Mouse (Mus musculus) liver, adult 10 weeks (tissue): ENCODE measurements around the gene Crtc1. TPM values are rescaled to one million over a fixed set of nuclear protein-coding genes. Genes with fewer than 3 reads are reported as not detected.

ENCODE experiments used
- polyA plus RNA-seq: library from polyadenylated mRNA; stranded (reverse); fragments of 350-450 nt; fragmentation: Illumina TruSeq; extraction: RNeasy Lipid Tissue Mini Kit (QIAGEN cat#74804); gene quantifications from one replicate; pipeline ENCODE4 v1.2.3, GENCODE M21; 2014; ENCODE audit warnings: low read depth, low replicate concordance

The Crtc1 gene
- polyA plus RNA-seq: 0.74 TPM

DNA sequence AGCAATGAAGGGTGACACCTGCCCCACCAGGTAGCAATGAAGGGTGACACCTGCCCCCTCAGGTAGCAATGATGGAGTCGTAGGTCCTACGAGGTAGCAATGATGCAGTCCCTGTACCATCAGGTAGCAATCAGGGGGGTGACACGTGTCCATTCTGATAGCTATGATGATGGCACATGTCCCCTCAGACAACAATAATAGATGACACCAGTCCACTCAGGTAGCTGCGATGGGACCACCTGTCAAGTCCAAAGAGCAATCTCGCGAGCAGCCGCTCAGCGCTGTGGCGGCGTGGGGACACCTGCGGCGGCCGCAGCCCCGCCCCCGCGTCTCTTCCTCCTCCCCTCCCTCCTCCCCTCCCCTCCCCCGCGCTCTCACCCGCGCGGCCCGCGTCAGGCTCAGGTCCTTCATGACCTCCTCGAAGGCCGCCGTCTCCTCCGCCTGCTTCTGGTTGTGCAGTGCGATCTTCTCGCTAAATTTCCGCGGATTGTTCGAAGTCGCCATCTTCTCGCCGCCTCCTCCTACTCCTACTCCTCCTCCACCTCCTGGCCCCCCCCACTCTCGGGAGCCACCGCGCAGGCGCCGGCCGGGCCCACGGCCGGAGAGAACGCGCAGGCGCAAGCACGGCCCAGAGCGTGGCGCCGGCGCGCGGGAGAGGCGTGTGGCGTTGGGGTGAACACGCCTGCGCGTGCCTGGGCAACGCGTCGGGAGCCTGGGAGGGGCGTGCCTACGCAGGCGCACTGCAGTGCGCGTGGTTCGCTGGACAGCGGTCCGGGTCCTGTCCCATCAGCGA lies at the start of gene Crtc1:
Gene Crtc1 (minus strand): TSS at position 525 of the 793 bp plus-strand sequence.

DNA sequence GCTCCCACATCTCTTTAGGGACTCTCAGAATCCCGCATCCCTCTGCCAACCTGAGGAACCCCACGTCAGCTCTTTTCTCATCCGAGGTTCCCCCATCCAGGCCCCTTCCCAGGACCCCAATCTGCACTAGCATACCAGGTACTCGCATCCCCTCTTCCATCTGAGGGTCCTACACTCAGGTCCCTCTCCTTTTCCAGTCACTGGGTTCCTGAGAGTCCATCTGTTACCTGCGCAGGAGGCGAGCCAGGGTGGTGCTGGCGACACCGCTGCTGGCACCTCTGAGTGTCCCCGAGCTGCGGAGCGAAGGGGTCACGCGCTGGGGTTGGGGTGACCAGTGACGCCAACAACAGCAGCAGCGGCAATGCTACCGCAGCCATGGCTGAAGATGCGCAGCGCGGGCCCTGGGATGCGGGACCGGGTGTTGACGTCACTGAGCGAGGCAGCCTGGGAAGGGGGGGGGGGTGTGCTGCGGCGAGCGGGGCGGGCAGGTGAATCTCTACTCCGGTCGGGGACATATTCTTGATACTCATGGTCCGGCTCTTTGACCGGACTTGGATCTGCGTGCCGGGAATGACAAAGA lies 47.7 kb upstream of the Crtc1 start, which contains the start of gene Tmem59l:
Gene Tmem59l (minus strand): TSS at position 418 of the 580 bp plus-strand sequence.

DNA sequence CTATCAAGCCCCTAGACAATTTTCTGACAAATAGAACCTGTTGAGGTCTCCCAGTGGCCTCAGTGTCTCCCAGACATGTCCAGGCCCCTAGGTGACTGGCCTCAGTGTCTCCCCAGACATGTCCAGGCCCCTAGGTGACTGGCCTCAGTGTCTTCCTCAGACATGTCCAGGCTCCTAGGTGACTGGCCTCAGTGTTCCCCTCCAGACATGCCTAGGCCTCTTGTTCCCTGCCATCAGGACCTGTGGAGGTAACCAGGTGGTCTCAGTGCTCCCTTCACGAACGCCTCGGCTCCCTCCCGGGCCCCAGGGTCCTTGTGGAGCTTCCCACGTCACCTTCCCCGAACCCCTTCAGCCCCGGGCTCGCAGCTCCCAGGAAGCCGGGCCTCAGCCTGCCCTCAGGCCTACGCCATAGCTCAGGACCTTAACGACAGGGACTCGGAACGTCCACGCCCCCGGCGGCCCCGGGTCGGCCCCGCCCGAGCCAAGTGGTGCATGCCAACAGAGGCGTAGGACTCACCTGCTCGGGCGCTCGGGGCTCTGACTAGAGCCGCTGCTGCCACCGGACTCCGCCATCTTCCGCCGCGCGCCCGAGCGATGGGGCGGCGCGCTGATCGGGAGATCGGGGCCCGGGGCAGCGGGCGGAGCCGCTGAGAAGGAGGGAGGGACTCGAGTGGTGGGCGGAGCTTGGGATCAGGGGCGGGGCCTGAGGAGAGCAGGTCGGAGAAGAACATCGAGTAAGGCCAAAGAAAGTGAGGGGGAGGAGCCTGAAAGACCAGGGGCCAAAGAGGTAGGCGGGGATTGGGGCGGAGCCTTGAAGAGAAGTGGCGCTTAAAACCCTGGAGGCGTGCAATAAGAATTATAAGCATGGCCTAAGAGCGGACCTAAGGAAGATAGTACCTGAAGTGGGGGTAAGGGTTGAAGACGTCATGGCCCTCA lies 37.2 kb upstream of the Crtc1 start, which contains the start of gene Klhl26:
Gene Klhl26 (minus strand): TSS at position 636 of the 936 bp plus-strand sequence.

DNA sequence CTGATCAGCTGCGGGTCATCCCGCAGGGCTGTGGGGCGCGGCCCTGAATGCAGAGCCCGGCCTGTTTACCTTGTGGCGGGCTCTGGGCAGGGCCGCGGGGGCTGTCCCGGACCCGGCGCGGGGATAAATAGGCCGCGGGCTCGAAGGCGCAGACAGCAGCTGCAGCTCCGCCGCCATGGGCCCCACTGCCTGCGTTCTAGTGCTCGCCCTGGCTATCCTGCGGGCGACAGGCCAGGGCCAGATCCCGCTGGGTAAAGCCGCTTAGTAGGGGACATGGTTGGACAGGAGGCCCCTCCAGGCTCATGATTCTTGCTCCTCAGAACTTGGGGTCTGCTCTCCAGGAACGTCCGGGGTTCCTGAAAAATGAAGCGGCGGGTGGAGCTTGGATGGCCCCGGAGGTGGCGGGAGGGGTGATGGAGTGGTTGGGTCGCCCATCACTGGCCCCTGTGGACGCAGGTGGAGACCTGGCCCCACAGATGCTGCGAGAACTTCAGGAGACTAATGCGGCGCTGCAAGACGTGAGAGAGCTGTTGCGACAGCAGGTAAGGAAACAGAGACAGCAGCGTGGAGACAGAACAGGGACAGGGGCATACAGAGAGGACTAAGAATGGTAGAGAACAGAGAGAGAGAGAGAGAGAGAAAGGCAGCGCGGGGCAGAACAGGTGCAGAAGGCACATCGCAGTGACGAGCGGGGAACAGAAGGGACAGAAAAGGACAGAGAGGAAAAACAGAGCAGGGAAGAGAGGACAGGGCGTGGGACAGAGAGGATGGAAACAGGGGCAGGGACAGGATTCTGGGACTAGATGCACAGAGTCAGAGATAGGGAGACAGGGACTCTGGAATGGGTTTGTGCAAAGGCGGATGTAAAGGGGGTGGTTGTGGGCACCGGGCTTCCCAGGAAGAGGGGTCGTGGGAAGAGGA lies 65.7 kb downstream of the Crtc1 start, which contains the start of gene Comp:
Gene Comp (plus strand): TSS at position 162 of the 921 bp plus-strand sequence.

DNA sequence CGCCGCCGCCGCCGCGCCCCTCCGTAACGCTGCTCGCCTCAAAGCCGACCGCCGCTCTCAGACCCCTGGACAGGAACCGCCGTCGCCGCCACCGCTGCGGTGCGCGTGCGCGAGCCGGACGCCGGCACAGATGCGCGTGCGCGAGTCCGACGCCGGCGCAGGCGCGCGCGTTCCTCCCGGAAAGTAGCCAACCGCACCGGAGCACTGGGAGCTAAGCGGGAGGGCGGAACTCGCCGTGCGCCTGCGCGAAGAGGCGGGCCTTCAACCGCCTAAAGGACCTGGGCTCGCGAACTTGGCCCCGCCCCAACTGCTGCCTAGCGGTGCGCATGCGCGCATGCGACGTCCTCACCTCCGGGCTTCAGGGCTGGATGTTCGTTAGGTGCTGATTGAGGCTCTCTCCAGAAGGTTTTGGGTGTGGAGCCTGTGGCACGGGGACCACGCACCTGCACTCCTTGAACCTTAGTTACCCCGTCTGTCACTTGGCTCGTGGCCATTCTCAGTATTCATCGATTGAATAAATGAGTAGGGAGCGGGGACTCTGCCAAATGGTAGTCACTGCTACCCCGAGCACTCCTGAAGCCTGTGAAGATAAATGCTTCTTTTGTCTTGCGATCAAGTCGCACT lies 86.1 kb downstream of the Crtc1 start, which contains the start of gene Upf1:
Gene Upf1 (minus strand): TSS at position 85 of the 624 bp plus-strand sequence.

Other genes starting within 250 kb of the Crtc1 start
- 12.2 TPM for gene Slc25a42, start 227.3 kb downstream of the Crtc1 start, polyA plus RNA-seq
- 2.6 TPM for gene Sugp2, start 205.4 kb downstream of the Crtc1 start, polyA plus RNA-seq
- 0.87 TPM for gene Armc6, start 205.1 kb downstream of the Crtc1 start, polyA plus RNA-seq
- not detected for gene Homer3, start 156.8 kb downstream of the Crtc1 start, polyA plus RNA-seq
- gene Ddx49, start 137.1 kb downstream of the Crtc1 start, polyA plus RNA-seq: 3.4 TPM
- 4.9 TPM for gene Cope, start 137.1 kb downstream of the Crtc1 start, polyA plus RNA-seq
- gene Cers1, start 123.8 kb downstream of the Crtc1 start, polyA plus RNA-seq: not detected
- gene Gdf1, start 109.8 kb downstream of the Crtc1 start, polyA plus RNA-seq: not detected
- 2.4 TPM for gene Upf1, start 86.3 kb downstream of the Crtc1 start, polyA plus RNA-seq
- gene Comp, start 66.0 kb downstream of the Crtc1 start, polyA plus RNA-seq: not detected
- gene Klhl26, start 37.4 kb upstream of the Crtc1 start, polyA plus RNA-seq: 1.5 TPM
- not detected for gene Tmem59l, start 47.8 kb upstream of the Crtc1 start, polyA plus RNA-seq
- gene Crlf1, start 53.6 kb upstream of the Crtc1 start, polyA plus RNA-seq: not detected
- gene Rex1bd, start 67.2 kb upstream of the Crtc1 start, polyA plus RNA-seq: 2.4 TPM
- 13.6 TPM for gene Uba52, start 71.2 kb upstream of the Crtc1 start, polyA plus RNA-seq
- gene Fkbp8, start 88.1 kb upstream of the Crtc1 start, polyA plus RNA-seq: 10.3 TPM
- 11.4 TPM for gene Kxd1, start 88.4 kb upstream of the Crtc1 start, polyA plus RNA-seq
- gene Ell, start 99.9 kb upstream of the Crtc1 start, polyA plus RNA-seq: 2.1 TPM
- not detected for gene Isyna1, start 154.8 kb upstream of the Crtc1 start, polyA plus RNA-seq
- not detected for gene Ssbp4, start 169.3 kb upstream of the Crtc1 start, polyA plus RNA-seq
- gene Lrrc25, start 176.6 kb upstream of the Crtc1 start, polyA plus RNA-seq: 0.85 TPM
- gene Gdf15, start 192.9 kb upstream of the Crtc1 start, polyA plus RNA-seq: not detected
- gene Pgpep1, start 220.8 kb upstream of the Crtc1 start, polyA plus RNA-seq: 17.3 TPM
- gene Lsm4, start 233.7 kb upstream of the Crtc1 start, polyA plus RNA-seq: 0.61 TPM